Mouse (Mus musculus) lung, adult 2 months (tissue): ENCODE results near the gene Safb.

Source experiments
- CTCF ChIP-seq: fragments of 200-500 bp; IDR thresholded peaks from 2 replicates; pipeline ENCODE4 v1.5.1; 2011; ENCODE audit warnings: mild to moderate bottlenecking, low read length, control low read depth; ENCODE audit not compliant: insufficient read depth
- POLR2A ChIP-seq: fragments of 200-500 bp; IDR thresholded peaks from 2 replicates; pipeline ENCODE4 v1.6.1; 2011; ENCODE audit warnings: low read depth, mild to moderate bottlenecking, control low read depth, low read length, borderline replicate concordance; ENCODE audit errors: extremely low read depth

DNA sequence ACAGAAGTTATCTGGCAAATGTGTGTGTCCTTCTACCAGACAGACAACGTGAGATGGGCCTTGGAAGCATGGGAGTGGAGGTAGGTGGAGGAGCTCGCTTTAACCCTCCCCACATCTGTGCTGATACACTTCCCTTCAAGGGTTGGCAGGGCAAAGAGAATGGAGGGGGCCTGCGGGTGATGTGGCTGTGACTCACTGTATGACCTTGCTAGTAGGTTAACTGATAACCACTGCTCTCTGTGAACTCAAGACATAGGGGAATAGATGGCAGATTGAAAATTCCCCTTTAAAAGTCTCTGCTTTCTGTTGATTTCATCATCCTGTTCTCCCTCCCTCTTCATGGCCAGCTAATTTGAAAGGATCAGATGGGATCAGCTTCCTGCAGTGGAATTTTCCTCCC lies 40.9 kb downstream of the Safb start:
- TF ChIP-seq CTCF (no peak), POLR2A (no peak)
